9 mouse cellular contexts compared by ENCODE assay signal in genomic region chr15:102471727-102472126, GRCm38 (mm10). TPM values are rescaled to one million over a fixed set of nuclear protein-coding genes. Genes with fewer than 3 reads are reported as not detected.
DNase-seq lines count a peak whose midpoint lies in the region; ATAC-seq and TF ChIP-seq lines count a peak whose summit lies in the region.
"Had no signal": no experiment of that assay in that cellular context is flagged by ENCODE, and none has a peak within 500 bp of the region (broad histone marks: within the 10 kb centered on the region; RNA-seq: fewer than 3 reads in every experiment).

No protein-coding gene starts in this region.

- peaks cover 75% of the 10 kb centered on the region for H3K36me3 ChIP-seq in E14TG2a.4 (ENCODE audit: insufficient read depth, low read length)
- H3K36me3 ChIP-seq in heart, embryonic 16.5 days (ENCODE audit: control insufficient read depth, insufficient read depth): peaks cover 27% of the 10 kb centered on the region
- H3K36me3 ChIP-seq in liver, embryonic 15.5 days (replicated peaks): peaks cover 56% of the 10 kb centered on the region

- peak overlapping the region; percentile 81 for H3K4me2 ChIP-seq in heart, embryonic 16.5 days (ENCODE audit: low read depth, low read length)
- peak overlapping the region; percentile 72 for H3K4me2 ChIP-seq in liver, embryonic 15.5 days

- ATAC-seq in heart, embryonic 16.5 days (replicated peaks; ENCODE audit: extremely low read depth, insufficient read depth, low FRiP score): no peak
- no peak for ATAC-seq in liver, embryonic 15.5 days (ENCODE audit: insufficient read depth)

- H3K27me3 ChIP-seq in E14TG2a.4 (ENCODE audit: insufficient read depth, low read length): no peaks in the 10 kb centered on the region
- H3K27me3 ChIP-seq in heart, embryonic 16.5 days (ENCODE audit: control insufficient read depth, insufficient read depth, low read length): no peaks in the 10 kb centered on the region
- no peaks in the 10 kb centered on the region for H3K27me3 ChIP-seq in liver, embryonic 15.5 days

- peak overlapping the region; percentile 98 for H3K9ac ChIP-seq in heart, embryonic 16.5 days (ENCODE audit: low read length)
- H3K9ac ChIP-seq in liver, embryonic 15.5 days: peak overlapping the region; percentile 96

- TF ChIP-seq CTCF in E14TG2a.4 (conservative IDR thresholded peaks at IDR 0.05; ENCODE audit: low read length): no peak

- DNase-seq in heart, adult 11 months: peak; percentile 4
- no peak for DNase-seq in heart, adult 9 months (ENCODE audit: low spot score in 2 of 2)
- DNase-seq in ovary, postnatal 14 days (ENCODE audit: low spot score): no peak
- no peak for DNase-seq in layer of hippocampus, adult 18-20 months (ENCODE audit: low spot score in 2 of 2)
- no peak for DNase-seq in layer of hippocampus, adult 11-12 months (ENCODE audit: low spot score)
- DNase-seq: kidney, postnatal 10 days had no signal

- H3K4me3 ChIP-seq in E14TG2a.4 (replicated peaks; ENCODE audit: low read length): peak overlapping the region; percentile 92
- H3K4me3 ChIP-seq in heart, embryonic 16.5 days (ENCODE audit: low read length): peak overlapping the region; percentile 95
- peak overlapping the region; percentile 97 for H3K4me3 ChIP-seq in liver, embryonic 15.5 days (replicated peaks)

- H3K4me1 ChIP-seq in E14TG2a.4 (replicated peaks; ENCODE audit: low read depth, low read length): peaks cover 52% of the 10 kb centered on the region
- peaks cover 10% of the 10 kb centered on the region for H3K4me1 ChIP-seq in heart, embryonic 16.5 days (ENCODE audit: control insufficient read depth, insufficient read depth, low read length)
- peaks cover 18% of the 10 kb centered on the region for H3K4me1 ChIP-seq in liver, embryonic 15.5 days (replicated peaks)

- H3K9me3 ChIP-seq in E14TG2a.4 (ENCODE audit: low read length): no peaks in the 10 kb centered on the region
- no peaks in the 10 kb centered on the region for H3K9me3 ChIP-seq in heart, embryonic 16.5 days (replicated peaks; ENCODE audit: control insufficient read depth, low read length)
- no peaks in the 10 kb centered on the region for H3K9me3 ChIP-seq in liver, embryonic 15.5 days (replicated peaks)

- no peak overlapping the region for H3K27ac ChIP-seq in heart, embryonic 16.5 days (ENCODE audit: low read length)
- no peak overlapping the region; the same call in 1 of the 2 replicates for H3K27ac ChIP-seq in liver, embryonic 15.5 days (replicated peaks)

RNA-seq across cellular contexts. Expression of gene Pcbp2, which starts 1.4 kb away (rescaled TPM):
- 136 and 140 TPM in 2 replicates for polyA plus RNA-seq in heart, embryonic 16.5 days (2015; fragmentation: Nextera tagmentation; extraction: Ambion mirVana)
- 64.1 and 73.9 TPM in 2 replicates for polyA plus RNA-seq in liver, embryonic 15.5 days (2015; fragmentation: Nextera tagmentation; extraction: Ambion mirVana)
- 100 to 1,000 TPM; 495 to 508 TPM for total RNA-seq in layer of hippocampus, adult 18-20 months (2021)

RNA-seq across cellular contexts. Expression of gene Prr13, which starts 12.9 kb away (rescaled TPM):
- 86.7 and 92.2 TPM in 2 replicates for polyA plus RNA-seq in heart, embryonic 16.5 days (2015; fragmentation: Nextera tagmentation; extraction: Ambion mirVana)
- polyA plus RNA-seq in liver, embryonic 15.5 days (2015; fragmentation: Nextera tagmentation; extraction: Ambion mirVana): 106 and 115 TPM in 2 replicates
- total RNA-seq in layer of hippocampus, adult 18-20 months (2021): 10 to 100 TPM; 45.0 to 49.1 TPM

RNA-seq across cellular contexts. Expression of gene Amhr2, which starts 26.6 kb away (rescaled TPM):
- 6.6 and 7.6 TPM in 2 replicates for polyA plus RNA-seq in heart, embryonic 16.5 days (2015; fragmentation: Nextera tagmentation; extraction: Ambion mirVana)
- polyA plus RNA-seq in liver, embryonic 15.5 days (2015; fragmentation: Nextera tagmentation; extraction: Ambion mirVana): 0.08 and 0.10 TPM in 2 replicates
- total RNA-seq in layer of hippocampus, adult 18-20 months (2021): 1 to 10 TPM; 1.0 to 1.8 TPM

RNA-seq across cellular contexts. Expression of gene Gm10337, which starts 31.8 kb away (rescaled TPM):
- 4.1 TPM in 1 of 2 replicates, not detected in the other for polyA plus RNA-seq in heart, embryonic 16.5 days (2015; fragmentation: Nextera tagmentation; extraction: Ambion mirVana)
- not detected in 2 replicates for polyA plus RNA-seq in liver, embryonic 15.5 days (2015; fragmentation: Nextera tagmentation; extraction: Ambion mirVana)
- total RNA-seq in layer of hippocampus, adult 18-20 months (2021): not detected

RNA-seq across cellular contexts. Expression of gene Map3k12, which starts 45.1 kb away (rescaled TPM):
- polyA plus RNA-seq in heart, embryonic 16.5 days (2015; fragmentation: Nextera tagmentation; extraction: Ambion mirVana): 10.3 and 11.3 TPM in 2 replicates
- polyA plus RNA-seq in liver, embryonic 15.5 days (2015; fragmentation: Nextera tagmentation; extraction: Ambion mirVana): 1.5 TPM in 2 replicates
- total RNA-seq in layer of hippocampus, adult 18-20 months (2021): 10 to 100 TPM; 88.1 to 90.2 TPM
